Mouse (Mus musculus) B cell, adult (primary cell): ENCODE data around the gene Coa7. TPM values are rescaled to one million over a fixed set of nuclear protein-coding genes. Genes with fewer than 3 reads are reported as not detected.

Source experiments
- total RNA-seq: library from RNA; stranded (reverse); gene quantifications from 4 replicates; pipeline ENCODE4 v1.2.4, GENCODE M21; 2023; ENCODE audit not compliant: inconsistent age

The Coa7 gene
- 23.1 to 28.9 TPM (median 26.3 TPM) in 4 replicates for total RNA-seq

GRCm38 (mm10) chr4:108327730-108328484 is at the start of gene Coa7:
Coa7 (plus strand) TSS chr4:108328140.

GRCm38 (mm10) chr4:108300670-108301373 is 27.1 kb upstream of the Coa7 start, which contains the start of gene Zyg11b:
Zyg11b (minus strand) TSS chr4:108301096.

GRCm38 (mm10) chr4:108383183-108383714 is 55.3 kb downstream of the Coa7 start, which contains the start of gene Shisal2a:
Shisal2a (minus strand) TSS chr4:108383349.

Other genes starting within 250 kb of the Coa7 start
- 0.60 to 0.80 TPM (median 0.61 TPM) in 3 of 4 replicates, not detected in the other for gene Podn, start 231.7 kb upstream of the Coa7 start, total RNA-seq
- 86.4 to 108 TPM (median 101 TPM) in 4 replicates for gene Scp2, start 183.1 kb upstream of the Coa7 start, total RNA-seq
- not detected in 4 replicates for gene Echdc2, start 162.7 kb upstream of the Coa7 start, total RNA-seq
- gene Zyg11a, start 110.1 kb upstream of the Coa7 start, total RNA-seq, result not detected in 4 replicates
- gene Zyg11b, start 27.0 kb upstream of the Coa7 start, total RNA-seq, result 34.7 to 39.2 TPM (median 38.5 TPM) in 4 replicates
- not detected in 4 replicates for gene Shisal2a, start 55.2 kb downstream of the Coa7 start, total RNA-seq
- gene Gpx7, start 78.8 kb downstream of the Coa7 start, total RNA-seq, result 0.54 to 1.2 TPM (median 1.1 TPM) in 4 replicates
- gene Tut4, start 131.3 kb downstream of the Coa7 start, total RNA-seq, result 272 to 297 TPM (median 281 TPM) in 4 replicates